Mouse (Mus musculus) megakaryocyte, embryonic 14.5 days (primary cell): ENCODE data around the gene Plxdc2. TPM values are rescaled to one million over a fixed set of nuclear protein-coding genes. Genes with fewer than 3 reads are reported as not detected.

ENCODE experiments used
- H3K27me3 ChIP-seq: replicated peaks from 2 replicates; pipeline ENCODE3; 2012; ENCODE audit warnings: inconsistent platforms
- H3K36me3 ChIP-seq: replicated peaks from 2 replicates; pipeline ENCODE3; 2012; ENCODE audit warnings: low read length, inconsistent platforms, mixed read lengths
- H3K4me1 ChIP-seq: 2 replicates; pipeline ENCODE4 v1.6.1; 2012; ENCODE audit warnings: inconsistent platforms
- H3K4me3 ChIP-seq: replicated peaks from 2 replicates; pipeline ENCODE3; 2012; ENCODE audit warnings: moderate library complexity, mild to moderate bottlenecking, inconsistent platforms
- H3K9me3 ChIP-seq: 2 replicates; pipeline ENCODE4 v1.6.1; 2012; ENCODE audit warnings: inconsistent platforms
- FLI1 ChIP-seq: IDR thresholded peaks from 2 replicates; pipeline ENCODE4 v1.6.1; 2012; ENCODE audit warnings: low read length, inconsistent platforms, mixed read lengths
- GATA1 ChIP-seq: IDR thresholded peaks from 3 replicates; pipeline ENCODE4 v1.6.1; 2012; ENCODE audit warnings: mixed read lengths, low read length, inconsistent platforms, borderline replicate concordance
- polyA plus RNA-seq: library from polyadenylated mRNA; stranded (reverse); fragments of >175 nt; gene quantifications from 2 replicates; pipeline ENCODE4 v1.2.3, GENCODE M21; 2012; ENCODE audit warnings: low replicate concordance; ENCODE audit not compliant: insufficient read depth

Plxdc2 gene
- polyA plus RNA-seq, 1 experiment, result 19.1 TPM

- TF ChIP-seq FLI1 (no peak), GATA1 (no peak)
- peaks cover 2% of the 10 kb centered on the region for H3K36me3 ChIP-seq
- H3K4me3 ChIP-seq, result no peak overlapping the region
- H3K4me1 ChIP-seq, result peaks cover 6% of the 10 kb centered on the region; the same call in 1 of the 2 replicates
- H3K27me3 ChIP-seq, result no peaks in the 10 kb centered on the region
- H3K9me3 ChIP-seq, result no peaks in the 10 kb centered on the region
These were observed 103.4 kb downstream of the Plxdc2 start for GRCm38 (mm10) chr2:16459490-16459889.

- H3K4me3 ChIP-seq, result no peak overlapping the region
- no peaks in the 10 kb centered on the region for H3K36me3 ChIP-seq
- peaks cover 9% of the 10 kb centered on the region; the same call in 1 of the 2 replicates for H3K4me1 ChIP-seq
- TF ChIP-seq GATA1 (no peak), FLI1 (no peak)
- H3K9me3 ChIP-seq, result no peaks in the 10 kb centered on the region
- no peaks in the 10 kb centered on the region for H3K27me3 ChIP-seq
These were observed 114.0 kb downstream of the Plxdc2 start for GRCm38 (mm10) chr2:16470099-16470498.

GRCm38 (mm10) chr2:16483943-16484342 lies 127.8 kb downstream of the Plxdc2 start:
- Histone ChIP-seq H3K9me3 (no peaks in the 10 kb centered on the region), H3K36me3 (no peaks in the 10 kb centered on the region), H3K27me3 (no peaks in the 10 kb centered on the region), H3K4me1 (no peaks in the 10 kb centered on the region; the same call in 1 of the 2 replicates), H3K4me3 (no peak overlapping the region)
- TF ChIP-seq FLI1 (no peak), GATA1 (no peak)

GRCm38 (mm10) chr2:16485970-16486369 lies 129.9 kb downstream of the Plxdc2 start:
- TF ChIP-seq GATA1, result no peak
- no peak for TF ChIP-seq FLI1
- no peaks in the 10 kb centered on the region for H3K36me3 ChIP-seq
- peaks cover 8% of the 10 kb centered on the region; the same call in 1 of the 2 replicates for H3K4me1 ChIP-seq
- no peaks in the 10 kb centered on the region for H3K9me3 ChIP-seq
- H3K4me3 ChIP-seq, result no peak overlapping the region
- H3K27me3 ChIP-seq, result no peaks in the 10 kb centered on the region

- Histone ChIP-seq H3K36me3 (no peaks in the 10 kb centered on the region), H3K4me1 (peaks cover 13% of the 10 kb centered on the region; the same call in 1 of the 2 replicates), H3K4me3 (no peak overlapping the region), H3K27me3 (no peaks in the 10 kb centered on the region), H3K9me3 (no peaks in the 10 kb centered on the region)
- no peak for TF ChIP-seq GATA1
- no peak for TF ChIP-seq FLI1
These were observed 135.1 kb downstream of the Plxdc2 start for GRCm38 (mm10) chr2:16491242-16491641.

GRCm38 (mm10) chr2:16502843-16503242 lies 146.7 kb downstream of the Plxdc2 start:
- Histone ChIP-seq H3K27me3 (no peaks in the 10 kb centered on the region), H3K4me3 (no peak overlapping the region), H3K9me3 (no peaks in the 10 kb centered on the region), H3K36me3 (no peaks in the 10 kb centered on the region), H3K4me1 (no peaks in the 10 kb centered on the region)
- TF ChIP-seq FLI1 (no peak), GATA1 (no peak)

GRCm38 (mm10) chr2:16507540-16508230 lies 151.6 kb downstream of the Plxdc2 start:
- no peaks in the 10 kb centered on the region for H3K9me3 ChIP-seq
- TF ChIP-seq GATA1 (no peak), FLI1 (no peak)

GRCm38 (mm10) chr2:16518148-16518547 lies 162.0 kb downstream of the Plxdc2 start:
- H3K4me3 ChIP-seq, result no peak overlapping the region
- H3K27me3 ChIP-seq, result no peaks in the 10 kb centered on the region
- no peaks in the 10 kb centered on the region for H3K36me3 ChIP-seq
- H3K9me3 ChIP-seq, result no peaks in the 10 kb centered on the region
- H3K4me1 ChIP-seq, result peaks cover 14% of the 10 kb centered on the region
- no peak for TF ChIP-seq GATA1
- no peak for TF ChIP-seq FLI1

More at GRCm38 (mm10) chr2:16507540-16508230, 151.6 kb downstream of the Plxdc2 start:
- no peaks in the 10 kb centered on the region for H3K4me1 ChIP-seq
- H3K4me3 ChIP-seq, result no peak overlapping the region
- no peaks in the 10 kb centered on the region for H3K27me3 ChIP-seq
- H3K36me3 ChIP-seq, result no peaks in the 10 kb centered on the region

- H3K9me3 ChIP-seq, result no peaks in the 10 kb centered on the region
- no peak overlapping the region for H3K4me3 ChIP-seq
- H3K4me1 ChIP-seq, result peaks cover 4% of the 10 kb centered on the region; the same call in 1 of the 2 replicates
- no peaks in the 10 kb centered on the region for H3K36me3 ChIP-seq
- no peaks in the 10 kb centered on the region for H3K27me3 ChIP-seq
- TF ChIP-seq GATA1 (no peak), FLI1 (no peak)
These were observed 167.3 kb downstream of the Plxdc2 start for GRCm38 (mm10) chr2:16523427-16523826.

- no peaks in the 10 kb centered on the region for H3K9me3 ChIP-seq
- H3K4me3 ChIP-seq, result no peak overlapping the region
- H3K36me3 ChIP-seq, result no peaks in the 10 kb centered on the region
- H3K4me1 ChIP-seq, result no peaks in the 10 kb centered on the region
- no peaks in the 10 kb centered on the region for H3K27me3 ChIP-seq
- TF ChIP-seq FLI1, result no peak
- TF ChIP-seq GATA1, result no peak
These were observed 176.1 kb downstream of the Plxdc2 start for GRCm38 (mm10) chr2:16532244-16532643.

- Histone ChIP-seq H3K27me3 (no peaks in the 10 kb centered on the region), H3K4me3 (no peak overlapping the region), H3K36me3 (no peaks in the 10 kb centered on the region), H3K4me1 (peaks cover 2% of the 10 kb centered on the region; the same call in 1 of the 2 replicates), H3K9me3 (no peaks in the 10 kb centered on the region)
- no peak for TF ChIP-seq GATA1
- no peak for TF ChIP-seq FLI1
These were observed 178.5 kb downstream of the Plxdc2 start for GRCm38 (mm10) chr2:16534566-16534965.
